ENCODE assay signal across 18 mouse cellular contexts in the genomic region with DNA sequence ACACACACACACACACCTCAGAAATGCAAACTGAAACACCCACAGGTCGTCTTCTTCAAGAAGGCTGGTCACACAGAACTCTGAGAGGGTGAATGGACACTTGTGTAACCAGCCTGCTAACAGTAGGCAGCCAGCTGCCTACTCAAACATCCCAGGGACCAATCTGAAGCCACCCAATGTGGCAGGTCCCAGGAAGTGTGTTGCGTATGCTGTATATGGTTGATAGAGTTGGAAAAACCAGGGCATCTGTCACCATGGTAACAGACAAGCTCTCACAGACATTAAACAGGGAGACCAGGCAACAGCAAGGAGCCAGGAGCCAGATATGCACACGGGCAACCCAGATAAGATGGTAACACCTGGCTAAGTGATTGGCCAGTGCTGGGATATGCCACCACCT. TPM values are rescaled to one million over a fixed set of nuclear protein-coding genes. Genes with fewer than 3 reads are reported as not detected.
A peak's percentile ranks its signal among the peaks of the same experiment; 100 is the strongest.
DNase-seq lines count a peak whose midpoint lies in the region; ATAC-seq and TF ChIP-seq lines count a peak whose summit lies in the region.
"Had no signal": no experiment of that assay in that cellular context is flagged by ENCODE, and none has a peak within 500 bp of the region (broad histone marks: within the 10 kb centered on the region; RNA-seq: fewer than 3 reads in every experiment).

No protein-coding gene starts in this region.

- intact Hi-C loops in heart, postnatal 25 days (cut with DNase I), result no loop called here

- no peak overlapping the region for H3K4me2 ChIP-seq in hindbrain, embryonic 16.5 days (ENCODE audit: low read length)
- H3K4me2 ChIP-seq in hindbrain, embryonic 13.5 days, result no peak overlapping the region
- H3K4me2 ChIP-seq in midbrain, postnatal 0 days (ENCODE audit: low read depth, low read length, poor library complexity, severe bottlenecking), result no peak overlapping the region
- H3K4me2 ChIP-seq in stomach, embryonic 14.5 days (replicated peaks; ENCODE audit: low read depth, low read length), result no peak overlapping the region
- H3K4me2 ChIP-seq: forebrain, embryonic 12.5 days; limb, embryonic 15.5 days; neural tube, embryonic 12.5 days had no signal

- no peak overlapping the region for H3K27ac ChIP-seq in hindbrain, embryonic 16.5 days (ENCODE audit: low read depth, low read length)
- no peak overlapping the region for H3K27ac ChIP-seq in hindbrain, embryonic 13.5 days
- peak overlapping the region; percentile 38; the same call in 1 of the 2 replicates for H3K27ac ChIP-seq in midbrain, postnatal 0 days (ENCODE audit: low read depth, low read length)
- no peak overlapping the region for H3K27ac ChIP-seq in midbrain, embryonic 10.5 days (replicated peaks)
- no peak overlapping the region for H3K27ac ChIP-seq in stomach, embryonic 14.5 days (ENCODE audit: low read length)
- H3K27ac ChIP-seq: forebrain, embryonic 12.5 days; heart, embryonic 10.5 days; kidney, postnatal 0 days; limb, embryonic 15.5 days; neural tube, embryonic 12.5 days had no signal

- DNase-seq in midbrain, postnatal 0 days (ENCODE audit: low spot score), result peak; percentile 53
- no peak for DNase-seq in midbrain, embryonic 10.5 days (ENCODE audit: low spot score)
- DNase-seq in brain, adult 2 months (ENCODE audit: low read depth, low spot score), result peak; percentile 75
- no peak for DNase-seq in heart, postnatal 25 days (ENCODE audit: low spot score)
- DNase-seq: adrenal gland, adult 2 months; cerebellum, adult 9-11 months; kidney, adult 18-20 months; liver, postnatal 0 days; lung, postnatal 10 days; thymus, adult 2 months had no signal

- WGBS in hindbrain, embryonic 16.5 days, result 59% methylated on average over 3 of the region's 3 CpGs
- WGBS in hindbrain, embryonic 13.5 days, result 81% methylated on average over 3 of the region's 3 CpGs
- 49% methylated on average over 3 of the region's 3 CpGs for WGBS in midbrain, postnatal 0 days
- 87% methylated on average over 3 of the region's 3 CpGs for WGBS in midbrain, embryonic 10.5 days
- 65% methylated on average over 3 of the region's 3 CpGs for WGBS in stomach, embryonic 14.5 days

- no peaks in the 10 kb centered on the region for H3K36me3 ChIP-seq in hindbrain, embryonic 16.5 days (ENCODE audit: control insufficient read depth, insufficient read depth, low read length)
- H3K36me3 ChIP-seq in hindbrain, embryonic 13.5 days, result peaks cover 5% of the 10 kb centered on the region
- H3K36me3 ChIP-seq in midbrain, postnatal 0 days (ENCODE audit: insufficient read depth, low read length), result no peaks in the 10 kb centered on the region
- H3K36me3 ChIP-seq in midbrain, embryonic 10.5 days, result peaks cover 23% of the 10 kb centered on the region
- no peaks in the 10 kb centered on the region for H3K36me3 ChIP-seq in stomach, embryonic 14.5 days (ENCODE audit: control insufficient read depth, insufficient read depth, low read length)
- H3K36me3 ChIP-seq: forebrain, embryonic 12.5 days; limb, embryonic 15.5 days; neural tube, embryonic 12.5 days had no signal

- H3K27me3 ChIP-seq in hindbrain, embryonic 16.5 days (replicated peaks; ENCODE audit: control insufficient read depth, insufficient read depth, low read length), result no peaks in the 10 kb centered on the region
- no peaks in the 10 kb centered on the region for H3K27me3 ChIP-seq in hindbrain, embryonic 13.5 days
- H3K27me3 ChIP-seq in midbrain, postnatal 0 days (ENCODE audit: insufficient read depth, low read length), result no peaks in the 10 kb centered on the region
- H3K27me3 ChIP-seq in midbrain, embryonic 10.5 days (ENCODE audit: low read depth, poor library complexity, severe bottlenecking), result no peaks in the 10 kb centered on the region
- H3K27me3 ChIP-seq in stomach, embryonic 14.5 days (ENCODE audit: control insufficient read depth, insufficient read depth, low read length), result no peaks in the 10 kb centered on the region
- H3K27me3 ChIP-seq: forebrain, embryonic 12.5 days; limb, embryonic 15.5 days; neural tube, embryonic 12.5 days had no signal

- ATAC-seq in hindbrain, embryonic 16.5 days, result peak; percentile 44; the same call in 1 of the 2 replicates
- no peak for ATAC-seq in hindbrain, embryonic 13.5 days (ENCODE audit: low FRiP score)
- 0 out of 2 replicates have a peak, but pooled peaks have one; percentile 27 for ATAC-seq in midbrain, postnatal 0 days (ENCODE audit: low FRiP score)
- ATAC-seq in stomach, embryonic 14.5 days (ENCODE audit: insufficient number of reproducible peaks, insufficient read depth, low FRiP score, low read depth), result 0 out of 2 replicates have a peak, but pooled peaks have one; percentile 21
- ATAC-seq: liver, postnatal 0 days had no signal

- H3K4me1 ChIP-seq in hindbrain, embryonic 16.5 days (ENCODE audit: control insufficient read depth, insufficient read depth, low read depth, low read length), result no peaks in the 10 kb centered on the region
- H3K4me1 ChIP-seq in hindbrain, embryonic 13.5 days (replicated peaks), result peaks cover 11% of the 10 kb centered on the region
- no peaks in the 10 kb centered on the region for H3K4me1 ChIP-seq in midbrain, postnatal 0 days (ENCODE audit: insufficient read depth, low read length)
- H3K4me1 ChIP-seq in midbrain, embryonic 10.5 days, result peaks cover 11% of the 10 kb centered on the region
- no peaks in the 10 kb centered on the region for H3K4me1 ChIP-seq in stomach, embryonic 14.5 days (ENCODE audit: control insufficient read depth, insufficient read depth, low read length)
- H3K4me1 ChIP-seq: neural tube, embryonic 12.5 days had no signal

- no peak overlapping the region for H3K9ac ChIP-seq in hindbrain, embryonic 16.5 days (ENCODE audit: low read depth, low read length)
- H3K9ac ChIP-seq in hindbrain, embryonic 13.5 days, result no peak overlapping the region; the same call in 1 of the 2 replicates
- no peak overlapping the region for H3K9ac ChIP-seq in midbrain, postnatal 0 days (replicated peaks; ENCODE audit: low read length, poor library complexity, severe bottlenecking)
- H3K9ac ChIP-seq in stomach, embryonic 14.5 days (replicated peaks; ENCODE audit: low read depth, low read length), result no peak overlapping the region
- H3K9ac ChIP-seq: forebrain, embryonic 12.5 days; limb, embryonic 15.5 days; liver, postnatal 0 days; neural tube, embryonic 12.5 days had no signal

- no peak for TF ChIP-seq CTCF in midbrain, postnatal 0 days (IDR thresholded peaks at IDR 0.05)

- H3K9me3 ChIP-seq in hindbrain, embryonic 16.5 days (ENCODE audit: control insufficient read depth, low read length), result no peaks in the 10 kb centered on the region
- no peaks in the 10 kb centered on the region for H3K9me3 ChIP-seq in hindbrain, embryonic 13.5 days
- H3K9me3 ChIP-seq in midbrain, postnatal 0 days (ENCODE audit: low read length), result no peaks in the 10 kb centered on the region
- 0 out of 2 replicates have a peak, but pooled peaks cover 4% of the 10 kb centered on the region for H3K9me3 ChIP-seq in midbrain, embryonic 10.5 days (replicated peaks)
- H3K9me3 ChIP-seq in stomach, embryonic 14.5 days (ENCODE audit: control insufficient read depth, low read depth, low read length), result no peaks in the 10 kb centered on the region; the same call in 1 of the 2 replicates
- H3K9me3 ChIP-seq: forebrain, embryonic 12.5 days; heart, embryonic 10.5 days; limb, embryonic 15.5 days; neural tube, embryonic 12.5 days had no signal

- no peak overlapping the region for H3K4me3 ChIP-seq in hindbrain, embryonic 16.5 days (ENCODE audit: low read length)
- H3K4me3 ChIP-seq in hindbrain, embryonic 13.5 days, result no peak overlapping the region
- no peak overlapping the region for H3K4me3 ChIP-seq in midbrain, postnatal 0 days (ENCODE audit: low read depth, low read length)
- no peak overlapping the region for H3K4me3 ChIP-seq in midbrain, embryonic 10.5 days
- no peak overlapping the region for H3K4me3 ChIP-seq in stomach, embryonic 14.5 days (ENCODE audit: low read depth, low read length)
- H3K4me3 ChIP-seq: forebrain, embryonic 12.5 days; heart, embryonic 10.5 days; limb, embryonic 15.5 days; neural tube, embryonic 12.5 days had no signal

RNA-seq across cellular contexts. Expression of a gene that starts 19.1 kb away (rescaled TPM):
- polyA plus RNA-seq in hindbrain, embryonic 16.5 days (2015; fragmentation: Nextera tagmentation; extraction: Ambion mirVana), result 55.3 and 62.6 TPM in 2 replicates
- polyA plus RNA-seq in hindbrain, embryonic 13.5 days (2015; fragmentation: Nextera tagmentation; extraction: Ambion mirVana), result 27.4 and 28.0 TPM in 2 replicates
- 60.2 and 74.0 TPM in 2 replicates for total RNA-seq in midbrain, postnatal 0 days (2014; rRNA removed)
- 57.7 and 57.9 TPM in 2 replicates for polyA plus RNA-seq in midbrain, postnatal 0 days (2015; fragmentation: Nextera tagmentation; extraction: Ambion mirVana)
- polyA plus RNA-seq in midbrain, embryonic 10.5 days (2016; fragmentation: Nextera tagmentation; extraction: Ambion mirVana), result 48.1 and 52.3 TPM in 2 replicates
- polyA plus RNA-seq in stomach, embryonic 14.5 days (2014; fragmentation: Nextera tagmentation; extraction: Ambion mirVana), result 45.0 and 47.1 TPM in 2 replicates
- total RNA-seq in heart, postnatal 25 days (2021), result 10 to 100 TPM; 29.6 to 35.2 TPM

Comparison
In these comparisons a context has a peak if more than half of its experiments do, and no peak if none do; other contexts are left out.
1. DNase-seq: peak in midbrain, postnatal 0 days (single experiment) and brain, adult 2 months (single experiment); none in midbrain, embryonic 10.5 days (single experiment) and heart, postnatal 25 days (single experiment).